Mouse (Mus musculus) leukemia stem cell, adult 10-12 weeks (primary cell): ENCODE measurements around the gene Vmn1r176. TPM values are rescaled to one million over a fixed set of nuclear protein-coding genes. Genes with fewer than 3 reads are reported as not detected.

Source experiments
- polyA plus RNA-seq: library from polyadenylated mRNA; stranded (reverse); fragments of >175 nt; gene quantifications from 2 replicates; pipeline ENCODE4 v1.2.3, GENCODE M21; 2012; ENCODE audit warnings: low replicate concordance

The Vmn1r176 gene
- polyA plus RNA-seq, result not detected in 2 replicates

DNA sequence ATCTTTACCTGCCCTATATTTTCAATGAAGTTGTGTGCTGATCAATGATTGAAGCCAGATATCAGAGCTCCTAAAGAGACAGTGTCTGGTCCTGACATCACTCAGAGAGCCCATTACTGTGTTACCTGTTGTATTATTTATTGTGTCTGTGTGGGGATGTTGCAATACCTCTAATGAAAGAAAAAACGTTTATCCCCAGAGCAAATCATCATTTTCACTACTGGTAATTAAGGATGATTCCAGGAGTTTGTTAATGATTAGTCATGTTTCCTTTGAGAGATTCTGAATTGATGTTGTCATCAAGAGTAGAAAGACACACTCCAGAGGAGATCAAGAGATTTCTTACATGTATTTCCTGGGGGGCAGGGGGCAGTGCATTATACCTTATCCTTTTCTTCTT, at the start of gene Vmn1r176:
Gene Vmn1r176 (minus strand): TSS at position 101 of the 400 bp plus-strand sequence.

GRCm38 (mm10) chr7:23866349-23866748, 29.2 kb upstream of the Vmn1r176 start, which contains the start of gene Vmn1r177:
Vmn1r177 (minus strand) TSS chr7:23866449.

GRCm38 (mm10) chr7:23810543-23810942, 26.6 kb downstream of the Vmn1r176 start, which contains the start of gene Vmn1r175:
Vmn1r175 (minus strand) TSS chr7:23810643.

Other genes with a start within 250 kb of the Vmn1r176 start
- not detected in 2 replicates for gene Vmn1r170, start 231.2 kb downstream of the Vmn1r176 start, polyA plus RNA-seq
- not detected in 2 replicates for gene Vmn1r171, start 206.7 kb downstream of the Vmn1r176 start, polyA plus RNA-seq
- not detected in 2 replicates for gene Vmn1r172, start 179.1 kb downstream of the Vmn1r176 start, polyA plus RNA-seq
- not detected in 2 replicates for gene Vmn1r173, start 136.7 kb downstream of the Vmn1r176 start, polyA plus RNA-seq
- not detected in 2 replicates for gene Vmn1r174, start 85.1 kb downstream of the Vmn1r176 start, polyA plus RNA-seq
- gene Vmn1r175, start 26.7 kb downstream of the Vmn1r176 start, polyA plus RNA-seq, result not detected in 2 replicates
- not detected in 2 replicates for gene Vmn1r177, start 29.1 kb upstream of the Vmn1r176 start, polyA plus RNA-seq
- not detected in 2 replicates for gene Vmn1r178, start 54.6 kb upstream of the Vmn1r176 start, polyA plus RNA-seq
- gene Vmn1r179, start 89.6 kb upstream of the Vmn1r176 start, polyA plus RNA-seq, result not detected in 2 replicates
- gene Vmn1r180, start 113.3 kb upstream of the Vmn1r176 start, polyA plus RNA-seq, result not detected in 2 replicates
- gene Vmn1r181, start 137.2 kb upstream of the Vmn1r176 start, polyA plus RNA-seq, result not detected in 2 replicates
- not detected in 2 replicates for gene V1rd19, start 164.3 kb upstream of the Vmn1r176 start, polyA plus RNA-seq
- gene Vmn1r183, start 215.9 kb upstream of the Vmn1r176 start, polyA plus RNA-seq, result 0.02 TPM in 1 of 2 replicates, not detected in the other
- gene Zfp180, start 244.6 kb upstream of the Vmn1r176 start, polyA plus RNA-seq, result 7.8 and 16.9 TPM in 2 replicates